In genomic region chr7:126704121-126704980, GRCm38 (mm10) we compare ENCODE assay signal across 8 mouse cellular contexts. TPM values are rescaled to one million over a fixed set of nuclear protein-coding genes. Genes with fewer than 3 reads are reported as not detected.
A peak's percentile ranks its signal among the peaks of the same experiment; 100 is the strongest.
DNase-seq lines count a peak whose midpoint lies in the region; ATAC-seq and TF ChIP-seq lines count a peak whose summit lies in the region.

No protein-coding gene starts in this region.

- peak overlapping the region; percentile 95 for H3K4me2 ChIP-seq in forebrain, embryonic 15.5 days (replicated peaks)

- H3K4me1 ChIP-seq in E14TG2a.4 (replicated peaks; ENCODE audit: low read depth, low read length): peaks cover 58% of the 10 kb centered on the region
- peaks cover 45% of the 10 kb centered on the region for H3K4me1 ChIP-seq in forebrain, embryonic 15.5 days

- H3K27me3 ChIP-seq in E14TG2a.4 (ENCODE audit: insufficient read depth, low read length): peaks cover 46% of the 10 kb centered on the region
- H3K27me3 ChIP-seq in forebrain, embryonic 15.5 days: no peaks in the 10 kb centered on the region

- H3K9me3 ChIP-seq in E14TG2a.4 (ENCODE audit: low read length): no peaks in the 10 kb centered on the region
- H3K9me3 ChIP-seq in forebrain, embryonic 15.5 days: no peaks in the 10 kb centered on the region

- TF ChIP-seq CTCF in E14TG2a.4 (conservative IDR thresholded peaks at IDR 0.05; ENCODE audit: low read length): no peak

- peak overlapping the region; percentile 91 for H3K9ac ChIP-seq in forebrain, embryonic 15.5 days (replicated peaks)

- peak overlapping the region; percentile 82 for H3K4me3 ChIP-seq in E14TG2a.4 (replicated peaks; ENCODE audit: low read length)
- peak overlapping the region; percentile 91 for H3K4me3 ChIP-seq in forebrain, embryonic 15.5 days

- H3K27ac ChIP-seq in forebrain, embryonic 15.5 days (replicated peaks): peak overlapping the region; percentile 83

- H3K36me3 ChIP-seq in E14TG2a.4 (ENCODE audit: insufficient read depth, low read length): peaks cover 13% of the 10 kb centered on the region
- peaks cover 12% of the 10 kb centered on the region for H3K36me3 ChIP-seq in forebrain, embryonic 15.5 days

- peak; percentile 57 for DNase-seq in c-Kit-positive CD71-positive TER-119-negative erythroid progenitor cells, embryonic 14.5 days (ENCODE audit: low read depth)
- DNase-seq in heart, postnatal 4 days: peak; percentile 72
- peak; percentile 81 to 87 for DNase-seq in layer of hippocampus, postnatal 25 days (ENCODE audit: extremely low spot score in 1 of 2, low spot score in 1 of 2)
- DNase-seq in lung, postnatal 10 days: peak; percentile 85
- peak; percentile 71 for DNase-seq in ovary, postnatal 36 days (ENCODE audit: low spot score)
- DNase-seq in thymus, postnatal 10 days (ENCODE audit: low spot score in 2 of 2): peak; percentile 89 to 91

- ATAC-seq in forebrain, embryonic 15.5 days (replicated peaks): peak; percentile 86

- WGBS in forebrain, embryonic 15.5 days: 2% methylated on average over 39 of the region's 39 CpGs

RNA-seq across cellular contexts. Expression of gene Coro1a, which starts 3.2 kb away (rescaled TPM):
- 99.8 and 108 TPM in 2 replicates for polyA plus RNA-seq in forebrain, embryonic 15.5 days (2015; fragmentation: Nextera tagmentation; extraction: Ambion mirVana)
- total RNA-seq in heart, postnatal 4 days (2021): 1 to 10 TPM; 8.4 to 9.2 TPM
- total RNA-seq in layer of hippocampus, postnatal 25 days (2021): 100 to 1,000 TPM; 129 to 139 TPM

RNA-seq across cellular contexts. Expression of gene Slx1b, which starts 8.8 kb away (rescaled TPM):
- polyA plus RNA-seq in forebrain, embryonic 15.5 days (2015; fragmentation: Nextera tagmentation; extraction: Ambion mirVana): 17.5 and 18.0 TPM in 2 replicates
- 1 to 10 TPM; 7.2 to 8.1 TPM for total RNA-seq in heart, postnatal 4 days (2021)
- 10 to 100 TPM; 16.4 to 19.4 TPM for total RNA-seq in layer of hippocampus, postnatal 25 days (2021)

RNA-seq across cellular contexts. Expression of gene Bola2, which starts 9.2 kb away (rescaled TPM):
- 141 and 158 TPM in 2 replicates for polyA plus RNA-seq in forebrain, embryonic 15.5 days (2015; fragmentation: Nextera tagmentation; extraction: Ambion mirVana)
- 10 to 100 TPM; 56.8 to 57.3 TPM for total RNA-seq in heart, postnatal 4 days (2021)
- total RNA-seq in layer of hippocampus, postnatal 25 days (2021): 100 to 1,000 TPM; 104 to 112 TPM

RNA-seq across cellular contexts. Expression of gene Sult1a1, which starts 28.1 kb away (rescaled TPM):
- 2.8 TPM in 2 replicates for polyA plus RNA-seq in forebrain, embryonic 15.5 days (2015; fragmentation: Nextera tagmentation; extraction: Ambion mirVana)
- 1 to 10 TPM; 5.5 to 6.6 TPM for total RNA-seq in heart, postnatal 4 days (2021)
- total RNA-seq in layer of hippocampus, postnatal 25 days (2021): 10 to 100 TPM in 1 of 2 experiments, 1 to 10 TPM in 1; 9.5 to 11.1 TPM

RNA-seq across cellular contexts. Expression of gene Mapk3, which starts 55.0 kb away (rescaled TPM):
- polyA plus RNA-seq in forebrain, embryonic 15.5 days (2015; fragmentation: Nextera tagmentation; extraction: Ambion mirVana): 101 and 102 TPM in 2 replicates
- total RNA-seq in heart, postnatal 4 days (2021): 10 to 100 TPM; 80.3 to 90.9 TPM
- 100 to 1,000 TPM; 147 to 168 TPM for total RNA-seq in layer of hippocampus, postnatal 25 days (2021)

Comparison
In these comparisons a context has a peak if more than half of its experiments do, and no peak if none do; other contexts are left out.
1. Peak in every context shown above with its lines: DNase-seq, ATAC-seq, H3K4me3 ChIP-seq and H3K27ac ChIP-seq.
2. RNA of gene Coro1a, which starts 3.2 kb away (total RNA-seq): 129 to 139 TPM in layer of hippocampus, postnatal 25 days; 8.4 to 9.2 TPM in heart, postnatal 4 days; every median in the first group is over 10 times any median in the second.